Mouse (Mus musculus) kidney, adult 2 months (tissue): ENCODE results near the gene Treml2. TPM values are rescaled to one million over a fixed set of nuclear protein-coding genes. Genes with fewer than 3 reads are reported as not detected.
"Not testable (repeated sequence)": the region's sequence is repeated elsewhere in the genome, so short reads cannot be mapped to it uniquely, and the experiment has no call there.

ENCODE experiments used
- DNase-seq: peaks from one replicate; pipeline ENCODE4 v3.0.0; 2021
- H3K27ac ChIP-seq: fragments of 200-500 bp; 2 replicates; pipeline ENCODE4 v1.5.1; 2012; ENCODE audit warnings: low read depth, low read length, control low read depth, inconsistent platforms; ENCODE audit not compliant: insufficient read depth
- H3K27me3 ChIP-seq: fragments of 200-500 bp; replicated peaks from 2 replicates; pipeline ENCODE4 v1.6.1; 2012; ENCODE audit warnings: mild to moderate bottlenecking, moderate library complexity, low read length, inconsistent platforms; ENCODE audit not compliant: control insufficient read depth, insufficient read depth
- H3K36me3 ChIP-seq: fragments of 200-500 bp; 2 replicates; pipeline ENCODE4 v1.6.1; 2012; ENCODE audit warnings: mild to moderate bottlenecking, moderate library complexity, low read length, inconsistent platforms; ENCODE audit not compliant: control insufficient read depth, insufficient read depth
- H3K4me1 ChIP-seq: fragments of 200-500 bp; 2 replicates; pipeline ENCODE4 v1.6.1; 2011; ENCODE audit warnings: low read length; ENCODE audit not compliant: control insufficient read depth, insufficient read depth
- H3K4me3 ChIP-seq: fragments of 200-500 bp; 2 replicates; pipeline ENCODE4 v1.5.1; 2011; ENCODE audit warnings: mild to moderate bottlenecking, low read depth, low read length, control low read depth; ENCODE audit not compliant: insufficient read depth
- CTCF ChIP-seq: fragments of 200-500 bp; conservative IDR thresholded peaks from 2 replicates; pipeline ENCODE4 v1.5.1; 2011; ENCODE audit warnings: low read depth, mild to moderate bottlenecking, control low read depth, low read length, moderate library complexity, mixed read lengths; ENCODE audit not compliant: insufficient read depth, insufficient read length
- POLR2A ChIP-seq: fragments of 200-500 bp; IDR thresholded peaks from one replicate; pipeline ENCODE4 v1.6.1; 2011; ENCODE audit warnings: low read depth, low read length, control low read depth
- WGBS: fragments of 180-500 bp; shearing (Covaris S2); methylation state at CpG from one replicate; pipeline ENCODE4 v1.1.7; 2018; 5-methylcytosine and 5-hydroxymethylcytosine counted together
- polyA plus RNA-seq: library from polyadenylated mRNA; depleted of rRNA; stranded (reverse); fragments of >200 nt; gene quantifications from 2 replicates; pipeline ENCODE4 v1.2.3, GENCODE M21; 2012; rRNA removed

Treml2 gene
- polyA plus RNA-seq, 1 experiment: 3.1 TPM

- Histone ChIP-seq H3K27ac (no peak overlapping the region), H3K4me1 (no peaks in the 10 kb centered on the region), H3K36me3 (no peaks in the 10 kb centered on the region), H3K27me3 (no peaks in the 10 kb centered on the region), H3K4me3 (no peak overlapping the region)
- DNase-seq: no peak
- WGBS: 77% methylated on average over 2 of the region's 2 CpGs
- TF ChIP-seq CTCF (no peak), POLR2A (no peak)
These were observed 48.0 kb downstream of the Treml2 start for GRCm38 (mm10) chr17:48347287-48347686.

- TF ChIP-seq POLR2A: no peak
- TF ChIP-seq CTCF: no peak
- 79% methylated on average over 5 of the region's 5 CpGs for WGBS
These were observed 51.4 kb downstream of the Treml2 start for GRCm38 (mm10) chr17:48350681-48351193.

GRCm38 (mm10) chr17:48352976-48353375, 53.7 kb downstream of the Treml2 start:
- H3K27me3 ChIP-seq, H3K4me1 ChIP-seq, H3K4me3 ChIP-seq, DNase-seq, H3K36me3 ChIP-seq, H3K27ac ChIP-seq: not testable (repeated sequence)
- WGBS: 83% methylated on average over 7 of the region's 7 CpGs

More at GRCm38 (mm10) chr17:48350681-48351193, 51.4 kb downstream of the Treml2 start:
- Histone ChIP-seq H3K4me1 (no peaks in the 10 kb centered on the region), H3K4me3 (no peak overlapping the region), H3K27me3 (no peaks in the 10 kb centered on the region), H3K27ac (no peak overlapping the region), H3K36me3 (no peaks in the 10 kb centered on the region)
- DNase-seq: no peak

- Histone ChIP-seq H3K27me3 (no peaks in the 10 kb centered on the region), H3K4me3 (no peak overlapping the region), H3K36me3 (no peaks in the 10 kb centered on the region), H3K27ac (no peak overlapping the region), H3K4me1 (no peaks in the 10 kb centered on the region)
- 91% methylated on average over 3 of the region's 3 CpGs for WGBS
- no peak for DNase-seq
- TF ChIP-seq CTCF (no peak), POLR2A (no peak)
These were observed 56.5 kb downstream of the Treml2 start for GRCm38 (mm10) chr17:48355822-48356221.

GRCm38 (mm10) chr17:48357892-48358291, 58.6 kb downstream of the Treml2 start:
- H3K4me3 ChIP-seq: no peak overlapping the region
- no peaks in the 10 kb centered on the region for H3K36me3 ChIP-seq
- no peak overlapping the region for H3K27ac ChIP-seq
- 62% methylated on average over 2 of the region's 2 CpGs for WGBS
- TF ChIP-seq POLR2A (no peak), CTCF (no peak)
- H3K4me1 ChIP-seq: no peaks in the 10 kb centered on the region
- DNase-seq: no peak
- H3K27me3 ChIP-seq: no peaks in the 10 kb centered on the region

- no peak for TF ChIP-seq CTCF
- Histone ChIP-seq H3K4me1 (no peaks in the 10 kb centered on the region), H3K27ac (no peak within 1 kb of the TSS), H3K36me3 (no peaks in the 10 kb centered on the region), H3K27me3 (no peaks in the 10 kb centered on the region), H3K4me3 (no peak within 1 kb of the TSS)
- no peak for DNase-seq
- WGBS: 68% methylated on average over 7 of the region's 7 CpGs
These were observed 60.3 kb downstream of the Treml2 start, which contains the start of gene Treml1 for GRCm38 (mm10) chr17:48359616-48360015. Gene Treml1 (plus strand): TSS chr17:48359916.

GRCm38 (mm10) chr17:48360462-48360861, 61.2 kb downstream of the Treml2 start:
- no peaks in the 10 kb centered on the region for H3K4me1 ChIP-seq
- no peaks in the 10 kb centered on the region for H3K36me3 ChIP-seq
- no peak overlapping the region for H3K4me3 ChIP-seq
- TF ChIP-seq CTCF (no peak), POLR2A (no peak)
- DNase-seq: no peak
- H3K27ac ChIP-seq: no peak overlapping the region
- H3K27me3 ChIP-seq: no peaks in the 10 kb centered on the region
- 72% methylated on average over 4 of the region's 4 CpGs for WGBS

Other genes starting within 250 kb of the Treml2 start
- gene 1700067P10Rik, start 210.2 kb upstream of the Treml2 start, polyA plus RNA-seq: not detected in 2 replicates
- gene 9830107B12Rik, start 153.2 kb upstream of the Treml2 start, polyA plus RNA-seq: not detected in 2 replicates
- 0.15 and 0.27 TPM in 2 replicates for gene A530064D06Rik, start 132.2 kb upstream of the Treml2 start, polyA plus RNA-seq
- gene Trem1, start 66.7 kb upstream of the Treml2 start, polyA plus RNA-seq: 0.03 TPM in 2 replicates
- gene Trem3, start 51.7 kb upstream of the Treml2 start, polyA plus RNA-seq: 0.11 and 0.19 TPM in 2 replicates
- 0.91 and 0.92 TPM in 2 replicates for gene Treml4, start 35.2 kb upstream of the Treml2 start, polyA plus RNA-seq
- 0.08 and 0.45 TPM in 2 replicates for gene B430306N03Rik, start 16.6 kb downstream of the Treml2 start, polyA plus RNA-seq
- 0.62 and 0.75 TPM in 2 replicates for gene Trem2, start 46.9 kb downstream of the Treml2 start, polyA plus RNA-seq
- 0.09 and 0.15 TPM in 2 replicates for gene Treml1, start 60.4 kb downstream of the Treml2 start, polyA plus RNA-seq
- gene Nfya, start 110.4 kb downstream of the Treml2 start, polyA plus RNA-seq: 45.8 and 46.2 TPM in 2 replicates
- 18.2 and 25.8 TPM in 2 replicates for gene Oard1, start 110.5 kb downstream of the Treml2 start, polyA plus RNA-seq
- 2.0 and 6.0 TPM in 2 replicates for gene Apobec2, start 133.4 kb downstream of the Treml2 start, polyA plus RNA-seq
- gene Tspo2, start 152.0 kb downstream of the Treml2 start, polyA plus RNA-seq: 0.41 and 0.53 TPM in 2 replicates
- gene Unc5cl, start 155.4 kb downstream of the Treml2 start, polyA plus RNA-seq: 0.26 and 0.58 TPM in 2 replicates